Mouse (Mus musculus): ENCODE measurements at regions not wholly inside any gene's neighbourhood (a gene's known extent, or its start where the extent isn't known, plus 50 kb on each side); places are given as distances from the start of the nearest gene placed in this dataset.

- H3K27ac ChIP-seq (ENCODE audit: low read depth, low read length): no peak overlapping the region
- H3K27me3 ChIP-seq (replicated peaks; ENCODE audit: control insufficient read depth, insufficient read depth, low read length): no peaks in the 10 kb centered on the region
- no peak for ATAC-seq (replicated peaks; ENCODE audit: low FRiP score)
- no peaks in the 10 kb centered on the region for H3K36me3 ChIP-seq (ENCODE audit: control insufficient read depth, insufficient read depth, low read length)
- no peak overlapping the region for H3K4me2 ChIP-seq
- H3K9me3 ChIP-seq (ENCODE audit: control insufficient read depth, low read length): no peaks in the 10 kb centered on the region
- H3K9ac ChIP-seq (ENCODE audit: low read depth, low read length): no peak overlapping the region
- DNase-seq (ENCODE audit: low spot score): no peak
- no peak overlapping the region for H3K4me3 ChIP-seq (ENCODE audit: low read depth, low read length)
- WGBS: 85% methylated on average over 11 of the region's 11 CpGs
- H3K4me1 ChIP-seq (replicated peaks; ENCODE audit: control insufficient read depth, insufficient read depth, low read length): no peaks in the 10 kb centered on the region
These were observed 228.3 kb downstream of the Lpin1 start for GRCm38 (mm10) chr12:16382417-16382988.

- ATAC-seq (replicated peaks; ENCODE audit: low FRiP score) (no peak), DNase-seq (ENCODE audit: low spot score) (no peak)
- Histone ChIP-seq H3K4me1 (replicated peaks; ENCODE audit: control insufficient read depth, insufficient read depth, low read length) (no peaks in the 10 kb centered on the region), H3K27me3 (replicated peaks; ENCODE audit: control insufficient read depth, insufficient read depth, low read length) (no peaks in the 10 kb centered on the region), H3K36me3 (ENCODE audit: control insufficient read depth, insufficient read depth, low read length) (no peaks in the 10 kb centered on the region), H3K9ac (ENCODE audit: low read depth, low read length) (no peak overlapping the region), H3K27ac (ENCODE audit: low read depth, low read length) (no peak overlapping the region), H3K9me3 (ENCODE audit: control insufficient read depth, low read length) (no peaks in the 10 kb centered on the region), H3K4me3 (ENCODE audit: low read depth, low read length) (no peak overlapping the region), H3K4me2 (no peak overlapping the region)
- WGBS: 68% methylated on average over 4 of the region's 4 CpGs
These were observed 229.7 kb downstream of the Lpin1 start for GRCm38 (mm10) chr12:16381026-16381425.

- DNase-seq (ENCODE audit: low spot score) (no peak), ATAC-seq (replicated peaks; ENCODE audit: low FRiP score) (no peak)
- Histone ChIP-seq H3K4me2 (no peak overlapping the region), H3K4me1 (replicated peaks; ENCODE audit: control insufficient read depth, insufficient read depth, low read length) (no peaks in the 10 kb centered on the region), H3K9ac (ENCODE audit: low read depth, low read length) (no peak overlapping the region), H3K4me3 (ENCODE audit: low read depth, low read length) (no peak overlapping the region), H3K36me3 (ENCODE audit: control insufficient read depth, insufficient read depth, low read length) (no peaks in the 10 kb centered on the region), H3K27me3 (replicated peaks; ENCODE audit: control insufficient read depth, insufficient read depth, low read length) (no peaks in the 10 kb centered on the region), H3K27ac (ENCODE audit: low read depth, low read length) (no peak overlapping the region), H3K9me3 (ENCODE audit: control insufficient read depth, low read length) (no peaks in the 10 kb centered on the region)
- 59% methylated on average over 2 of the region's 2 CpGs for WGBS
These were observed 230.4 kb downstream of the Lpin1 start for GRCm38 (mm10) chr12:16380346-16380745.

- H3K27me3 ChIP-seq (replicated peaks; ENCODE audit: control insufficient read depth, insufficient read depth, low read length): no peaks in the 10 kb centered on the region
- no peak overlapping the region for H3K27ac ChIP-seq (ENCODE audit: low read depth, low read length)
- no peak overlapping the region for H3K4me2 ChIP-seq
- H3K36me3 ChIP-seq (ENCODE audit: control insufficient read depth, insufficient read depth, low read length): no peaks in the 10 kb centered on the region
- H3K9me3 ChIP-seq (ENCODE audit: control insufficient read depth, low read length): no peaks in the 10 kb centered on the region
- no peaks in the 10 kb centered on the region for H3K4me1 ChIP-seq (replicated peaks; ENCODE audit: control insufficient read depth, insufficient read depth, low read length)
- DNase-seq (ENCODE audit: low spot score) (no peak), ATAC-seq (replicated peaks; ENCODE audit: low FRiP score) (no peak)
- no peak overlapping the region for H3K9ac ChIP-seq (ENCODE audit: low read depth, low read length)
- H3K4me3 ChIP-seq (ENCODE audit: low read depth, low read length): no peak overlapping the region
- WGBS: 83% methylated on average over 2 of the region's 2 CpGs
These were observed 231.4 kb downstream of the Lpin1 start for GRCm38 (mm10) chr12:16379415-16379814.

GRCm38 (mm10) chr12:16378501-16378900 is 232.3 kb downstream of the Lpin1 start:
- no peak overlapping the region for H3K4me2 ChIP-seq
- no peak overlapping the region for H3K27ac ChIP-seq (ENCODE audit: low read depth, low read length)
- no peaks in the 10 kb centered on the region for H3K4me1 ChIP-seq (replicated peaks; ENCODE audit: control insufficient read depth, insufficient read depth, low read length)
- H3K9me3 ChIP-seq (ENCODE audit: control insufficient read depth, low read length): no peaks in the 10 kb centered on the region
- ATAC-seq (replicated peaks; ENCODE audit: low FRiP score): no peak
- H3K36me3 ChIP-seq (ENCODE audit: control insufficient read depth, insufficient read depth, low read length): no peaks in the 10 kb centered on the region
- no peak for DNase-seq (ENCODE audit: low spot score)
- H3K4me3 ChIP-seq (ENCODE audit: low read depth, low read length): no peak overlapping the region
- WGBS: 76% methylated on average over 3 of the region's 3 CpGs
- H3K27me3 ChIP-seq (replicated peaks; ENCODE audit: control insufficient read depth, insufficient read depth, low read length): no peaks in the 10 kb centered on the region
- no peak overlapping the region for H3K9ac ChIP-seq (ENCODE audit: low read depth, low read length)

- Histone ChIP-seq H3K9ac (ENCODE audit: low read depth, low read length) (no peak overlapping the region), H3K4me3 (ENCODE audit: low read depth, low read length) (no peak overlapping the region), H3K36me3 (ENCODE audit: control insufficient read depth, insufficient read depth, low read length) (no peaks in the 10 kb centered on the region), H3K27me3 (replicated peaks; ENCODE audit: control insufficient read depth, insufficient read depth, low read length) (no peaks in the 10 kb centered on the region), H3K9me3 (ENCODE audit: control insufficient read depth, low read length) (no peaks in the 10 kb centered on the region), H3K4me2 (no peak overlapping the region), H3K27ac (ENCODE audit: low read depth, low read length) (no peak overlapping the region), H3K4me1 (replicated peaks; ENCODE audit: control insufficient read depth, insufficient read depth, low read length) (no peaks in the 10 kb centered on the region)
- ATAC-seq (replicated peaks; ENCODE audit: low FRiP score) (no peak), DNase-seq (ENCODE audit: low spot score) (no peak)
- 71% methylated on average over 4 of the region's 4 CpGs for WGBS
These were observed 236.3 kb downstream of the Lpin1 start for GRCm38 (mm10) chr12:16374331-16374996.

- Histone ChIP-seq H3K9ac (ENCODE audit: low read depth, low read length) (no peak overlapping the region), H3K9me3 (ENCODE audit: control insufficient read depth, low read length) (no peaks in the 10 kb centered on the region), H3K4me1 (replicated peaks; ENCODE audit: control insufficient read depth, insufficient read depth, low read length) (no peaks in the 10 kb centered on the region), H3K4me3 (ENCODE audit: low read depth, low read length) (no peak overlapping the region), H3K27ac (ENCODE audit: low read depth, low read length) (no peak overlapping the region), H3K36me3 (ENCODE audit: control insufficient read depth, insufficient read depth, low read length) (no peaks in the 10 kb centered on the region), H3K4me2 (no peak overlapping the region), H3K27me3 (replicated peaks; ENCODE audit: control insufficient read depth, insufficient read depth, low read length) (no peaks in the 10 kb centered on the region)
- DNase-seq (ENCODE audit: low spot score) (no peak), ATAC-seq (replicated peaks; ENCODE audit: low FRiP score) (no peak)
- WGBS: 66% methylated on average over 7 of the region's 7 CpGs
These were observed 240.7 kb downstream of the Lpin1 start for GRCm38 (mm10) chr12:16370061-16370460.

- no peak for ATAC-seq (replicated peaks; ENCODE audit: low FRiP score)
These were observed 248.4 kb downstream of the Lpin1 start for GRCm38 (mm10) chr12:16362341-16362740.

GRCm38 (mm10) chr12:16358831-16359230 is 251.9 kb downstream of the Lpin1 start:
- Histone ChIP-seq H3K4me3 (ENCODE audit: low read depth, low read length) (no peak overlapping the region), H3K36me3 (ENCODE audit: control insufficient read depth, insufficient read depth, low read length) (no peaks in the 10 kb centered on the region), H3K4me2 (no peak overlapping the region), H3K27me3 (replicated peaks; ENCODE audit: control insufficient read depth, insufficient read depth, low read length) (no peaks in the 10 kb centered on the region), H3K9me3 (ENCODE audit: control insufficient read depth, low read length) (no peaks in the 10 kb centered on the region), H3K9ac (ENCODE audit: low read depth, low read length) (no peak overlapping the region), H3K4me1 (replicated peaks; ENCODE audit: control insufficient read depth, insufficient read depth, low read length) (no peaks in the 10 kb centered on the region), H3K27ac (ENCODE audit: low read depth, low read length) (no peak overlapping the region)
- 39% methylated on average over 1 of the region's 1 CpGs for WGBS
- DNase-seq (ENCODE audit: low spot score) (no peak), ATAC-seq (replicated peaks; ENCODE audit: low FRiP score) (no peak)

More at GRCm38 (mm10) chr12:16362341-16362740, 248.4 kb downstream of the Lpin1 start:
- no peaks in the 10 kb centered on the region for H3K9me3 ChIP-seq (ENCODE audit: control insufficient read depth, low read length)
- no peak for DNase-seq (ENCODE audit: low spot score)
- no peaks in the 10 kb centered on the region for H3K36me3 ChIP-seq (ENCODE audit: control insufficient read depth, insufficient read depth, low read length)
- H3K4me2 ChIP-seq: no peak overlapping the region
- H3K27me3 ChIP-seq (replicated peaks; ENCODE audit: control insufficient read depth, insufficient read depth, low read length): no peaks in the 10 kb centered on the region
- H3K4me1 ChIP-seq (replicated peaks; ENCODE audit: control insufficient read depth, insufficient read depth, low read length): no peaks in the 10 kb centered on the region
- no peak overlapping the region for H3K27ac ChIP-seq (ENCODE audit: low read depth, low read length)
- H3K9ac ChIP-seq (ENCODE audit: low read depth, low read length): no peak overlapping the region
- H3K4me3 ChIP-seq (ENCODE audit: low read depth, low read length): no peak overlapping the region
